Mouse (Mus musculus) heart, postnatal 10 days (tissue): Measurements from ENCODE around the gene Apela. TPM values are rescaled to one million over a fixed set of nuclear protein-coding genes. Genes with fewer than 3 reads are reported as not detected.
"Not testable (repeated sequence)": the region's sequence is repeated elsewhere in the genome, so short reads cannot be mapped to it uniquely, and the experiment has no call there.

Experiments used
- DNase-seq, 2 experiments: peaks; one replicate each; pipeline ENCODE4 v3.0.0; 2021
- intact Hi-C: fragments of 180-260 bp; cut with DNase I; formaldehyde crosslinking; loops from one replicate; pipeline ENCODE4 v1.15.1; 2025
- total RNA-seq, 2 experiments: library from RNA; stranded (reverse); gene quantifications; 2 replicates each; pipeline ENCODE4 v1.2.3; 2021

Gene Apela
- total RNA-seq, 2 experiments from 2014 or later, result 0.35 to 0.45 TPM

DNA sequence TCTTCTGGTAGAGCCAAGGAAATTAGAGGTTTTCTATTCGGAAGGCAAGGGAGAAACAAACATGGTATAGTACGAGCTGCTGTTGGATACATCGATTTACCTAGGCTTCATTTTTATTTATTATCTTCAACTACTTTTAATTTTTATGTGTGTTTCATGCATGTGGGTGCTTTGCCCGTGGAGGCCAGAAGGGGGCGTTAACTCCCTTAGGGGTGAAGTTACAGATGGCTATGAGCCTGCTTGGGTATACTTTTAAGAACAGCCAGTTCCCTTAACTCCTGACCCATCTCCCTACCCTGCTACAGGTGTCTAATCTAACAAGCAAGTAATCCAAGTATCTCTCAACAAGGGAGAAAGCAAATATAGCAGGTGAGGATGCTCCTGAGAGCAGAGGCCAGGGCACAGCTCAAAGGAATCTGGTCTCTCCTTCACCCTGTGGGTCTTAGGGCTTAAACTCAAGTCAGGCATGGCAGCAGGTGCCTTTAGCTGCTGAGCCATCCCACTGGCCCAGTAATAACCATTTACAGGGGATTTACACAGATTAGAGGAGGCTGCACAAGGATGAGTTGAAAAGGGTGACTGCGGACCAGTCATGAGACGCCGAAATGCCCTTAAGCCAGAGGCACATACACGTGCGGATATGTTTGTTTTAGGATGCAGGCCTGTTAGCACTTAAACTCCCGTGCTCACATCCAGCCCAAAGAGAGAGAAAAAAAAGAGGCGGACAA lies 8.0 kb downstream of the Apela start:
- DNase-seq, result no peak
- intact Hi-C loops, result loop anchor here (10.0 kb wide), 1 partner anchor 1406 kb away; no protein-coding TSS in a partner anchor

DNA sequence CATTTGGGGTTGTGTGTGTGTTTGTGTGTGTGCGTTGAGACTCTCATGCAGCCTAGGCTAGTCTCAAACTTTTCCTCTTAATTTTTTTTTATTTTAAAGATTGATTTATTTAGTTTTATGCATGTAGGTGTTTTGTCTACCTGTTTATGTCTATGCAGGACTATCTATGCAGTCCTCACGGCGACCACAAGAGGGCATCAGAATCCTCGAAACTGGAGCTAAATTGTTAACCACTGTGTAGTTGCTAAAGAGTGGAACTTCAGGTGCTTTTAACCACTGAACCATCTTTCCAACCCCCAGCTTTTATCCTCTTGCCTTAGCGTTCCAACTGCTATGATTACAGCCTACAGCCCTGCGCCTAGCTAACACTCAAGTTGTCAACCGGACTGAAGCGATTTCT lies 14.7 kb downstream of the Apela start:
- peak; percentile 53 to 73 for DNase-seq
- intact Hi-C loops, result loop anchor here (1.0 to 10.0 kb wide), 2 partner anchors 88 to 1412 kb away; no protein-coding TSS in a partner anchor

DNA sequence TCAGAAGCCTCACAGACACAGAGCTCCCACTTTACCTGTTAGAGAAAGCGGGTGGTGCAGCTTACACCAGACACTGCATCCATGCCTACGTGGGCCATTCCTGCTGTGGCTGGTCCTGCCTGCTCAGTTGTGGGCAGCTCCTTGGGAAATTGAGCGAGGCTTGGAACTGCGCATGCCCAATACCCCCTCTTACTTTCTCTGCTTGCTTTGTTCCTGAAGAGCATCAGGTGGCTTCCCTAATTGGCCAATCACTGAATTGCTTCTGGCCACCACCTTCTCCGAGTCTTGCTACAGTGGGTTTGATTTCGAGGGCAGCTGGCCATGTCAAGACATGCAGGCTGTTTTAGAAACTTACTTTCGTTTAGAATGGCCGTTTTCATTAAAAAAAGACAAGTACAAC lies 18.7 kb downstream of the Apela start, which contains the start of the genes Trim61 and Trim60:
TSS of gene Trim61 (minus strand) at position 101 of the 400 bp plus-strand sequence.
TSS of gene Trim60 (minus strand) at position 162 of the 400 bp plus-strand sequence.
- no peak for DNase-seq
- intact Hi-C loops, result no loop called here

DNA sequence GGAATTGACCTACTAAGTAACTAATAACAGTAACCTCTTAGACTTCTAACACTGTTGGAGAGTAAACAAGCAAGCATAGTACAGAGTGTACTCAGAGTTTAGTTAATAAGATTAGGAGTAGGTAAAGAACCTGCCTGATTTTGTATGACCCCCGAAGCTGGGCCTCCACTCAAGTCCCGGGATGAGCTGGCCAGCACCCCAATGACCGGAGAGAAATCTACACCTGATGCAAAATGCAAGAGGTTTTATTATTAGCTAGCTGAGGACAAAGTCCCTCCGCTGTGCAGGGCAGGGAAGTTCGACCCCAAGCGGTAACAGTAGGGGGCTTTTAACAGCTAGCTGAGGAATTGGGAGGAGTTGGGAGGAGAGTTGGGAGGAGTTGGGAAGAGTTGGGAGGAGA lies 29.5 kb downstream of the Apela start:
- intact Hi-C loops, DNase-seq: not testable (repeated sequence)

DNA sequence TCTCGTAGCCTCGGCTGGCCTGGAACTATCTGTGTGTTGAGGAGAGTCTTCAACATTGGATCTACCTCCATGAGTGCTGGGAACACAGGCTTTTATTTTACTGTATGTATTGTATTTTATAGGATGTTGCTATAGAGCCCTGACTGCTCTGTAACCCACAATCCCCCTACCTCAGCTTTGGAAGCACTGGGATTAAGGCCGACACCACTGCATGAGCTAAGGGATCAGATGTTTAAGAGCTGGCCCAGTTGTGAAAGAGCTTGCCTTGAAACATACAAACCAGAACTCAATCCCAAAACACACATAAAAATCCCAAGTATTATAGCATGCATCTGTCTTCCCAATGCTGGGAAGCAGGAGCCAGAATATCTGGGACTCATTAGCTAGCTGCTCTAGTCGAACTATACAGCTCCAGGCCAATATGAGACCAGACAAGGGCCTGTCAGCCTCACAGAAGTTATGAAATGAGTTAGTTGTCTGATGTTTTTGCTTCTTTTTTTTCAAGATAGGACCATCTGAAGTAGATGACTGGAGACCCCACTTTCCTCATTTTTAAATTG lies 38.2 kb downstream of the Apela start:
- no peak for DNase-seq
- intact Hi-C loops, result no loop called here

DNA sequence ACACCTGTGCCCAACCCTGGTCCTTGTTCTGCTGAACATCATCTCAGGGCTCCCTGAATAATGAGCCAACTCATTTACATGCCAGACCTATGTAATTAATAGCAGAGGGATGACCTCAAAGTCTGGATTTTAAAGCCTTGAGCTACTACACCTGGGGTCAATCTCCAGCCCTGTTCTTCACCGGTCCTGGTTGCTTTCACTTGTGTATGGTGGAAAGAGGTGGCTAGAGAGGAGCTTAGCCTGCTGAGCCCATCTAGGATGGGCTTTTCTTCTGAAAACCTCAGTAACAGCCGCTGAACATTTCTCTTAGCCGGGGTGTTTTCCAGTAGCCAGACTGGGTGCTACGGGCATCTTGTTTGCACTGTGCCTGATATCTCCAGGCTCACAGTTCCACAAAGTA lies 49.4 kb downstream of the Apela start, which contains the start of gene Trim75:
TSS of gene Trim75 (minus strand) at position 101 of the 400 bp plus-strand sequence.
- DNase-seq, result no peak
- intact Hi-C loops, result no loop called here

DNA sequence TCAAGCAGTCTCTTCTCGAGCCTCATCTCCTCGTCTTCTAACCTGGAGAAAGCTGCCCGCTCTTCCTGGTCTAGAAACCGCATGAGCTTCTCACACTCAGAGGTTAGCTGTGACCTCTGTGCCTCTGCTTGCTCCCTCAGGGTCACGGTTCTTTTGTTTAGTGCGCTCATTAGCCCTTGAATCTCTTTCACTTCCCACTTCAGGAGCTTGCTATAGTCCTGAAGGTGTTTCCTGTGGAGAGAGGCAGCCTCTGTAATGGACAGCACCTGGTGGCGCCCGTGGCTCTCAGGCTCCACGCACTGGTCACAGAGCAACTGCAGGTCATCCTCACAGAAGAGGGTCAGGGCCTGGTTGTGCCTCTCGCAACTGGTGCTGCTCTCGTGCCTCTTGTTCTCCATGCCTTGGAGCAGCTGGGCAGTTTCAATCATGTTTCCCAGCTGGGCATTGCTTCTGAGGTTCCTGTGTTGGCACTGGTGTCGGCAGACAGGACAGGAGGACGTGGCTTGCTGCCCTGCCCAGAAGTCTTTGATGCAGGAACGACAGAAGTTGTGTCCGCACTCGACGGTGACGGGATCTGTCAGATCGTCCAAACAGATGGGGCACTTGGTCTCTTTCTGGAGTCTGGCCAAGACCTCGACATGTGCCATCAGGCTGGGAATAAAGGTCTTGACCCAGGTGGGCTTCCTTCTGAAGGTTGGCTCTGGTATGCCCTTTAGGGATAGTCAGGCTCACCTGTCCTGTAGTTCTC lies 53.8 kb downstream of the Apela start:
- intact Hi-C loops, result no loop called here
- DNase-seq, result no peak

Other genes with a start within 250 kb of the Apela start
- gene Klhl2, start 187.3 kb downstream of the Apela start, total RNA-seq, result 10 to 100 TPM; 13.7 to 13.9 TPM
- 10 to 100 TPM; 21.5 to 22.2 TPM for gene Tmem192, start 90.2 kb downstream of the Apela start, total RNA-seq
- not detected for gene Trim75, start 49.5 kb downstream of the Apela start, total RNA-seq
- gene Trim61, start 18.8 kb downstream of the Apela start, total RNA-seq, result not detected
- not detected for gene Trim60, start 18.8 kb downstream of the Apela start, total RNA-seq
- gene Gm10663, start 37.7 kb upstream of the Apela start, total RNA-seq, result not detected
- gene BC030870, start 92.2 kb upstream of the Apela start, total RNA-seq, result not detected